Mouse (Mus musculus): Measurements from ENCODE around the gene Hdac4. TPM values are rescaled to one million over a fixed set of nuclear protein-coding genes. Genes with fewer than 3 reads are reported as not detected.

Hdac4 gene
- polyA plus RNA-seq, 1 experiment from 2014 or later: 15.0 TPM

- Histone ChIP-seq H3K4me3 (ENCODE audit: low read depth, low read length) (no peak overlapping the region), H3K27ac (ENCODE audit: low read depth) (no peak overlapping the region), H3K4me2 (ENCODE audit: low read length) (no peak overlapping the region), H3K36me3 (ENCODE audit: control insufficient read depth, insufficient read depth, low read length) (peaks cover 9% of the 10 kb centered on the region; the same call in 1 of the 2 replicates), H3K27me3 (replicated peaks; ENCODE audit: control insufficient read depth, insufficient read depth, low read length) (no peaks in the 10 kb centered on the region), H3K9me3 (ENCODE audit: control insufficient read depth, low read length) (no peaks in the 10 kb centered on the region), H3K9ac (ENCODE audit: low read length) (no peak overlapping the region), H3K4me1 (replicated peaks; ENCODE audit: control insufficient read depth, insufficient read depth, low read length) (no peaks in the 10 kb centered on the region)
- DNase-seq (ENCODE audit: low spot score) (no peak), ATAC-seq (replicated peaks; ENCODE audit: low FRiP score, low TSS enrichment, low read depth) (no peak)
Observed at GRCm38 (mm10) chr1:92015252-92015651, 180.2 kb downstream of the Hdac4 start.

- no peaks in the 10 kb centered on the region for H3K27me3 ChIP-seq (replicated peaks; ENCODE audit: control insufficient read depth, insufficient read depth, low read length)
- no peak overlapping the region for H3K9ac ChIP-seq (ENCODE audit: low read length)
- no peak overlapping the region for H3K27ac ChIP-seq (ENCODE audit: low read depth)
- no peaks in the 10 kb centered on the region for H3K9me3 ChIP-seq (ENCODE audit: control insufficient read depth, low read length)
- peaks cover 9% of the 10 kb centered on the region; the same call in 1 of the 2 replicates for H3K36me3 ChIP-seq (ENCODE audit: control insufficient read depth, insufficient read depth, low read length)
- H3K4me2 ChIP-seq (ENCODE audit: low read length): no peak overlapping the region
- no peak for ATAC-seq (replicated peaks; ENCODE audit: low FRiP score, low TSS enrichment, low read depth)
- H3K4me1 ChIP-seq (replicated peaks; ENCODE audit: control insufficient read depth, insufficient read depth, low read length): no peaks in the 10 kb centered on the region
- DNase-seq (ENCODE audit: low spot score): no peak
- H3K4me3 ChIP-seq (ENCODE audit: low read depth, low read length): no peak overlapping the region
Observed at GRCm38 (mm10) chr1:92014496-92014895, 181.0 kb downstream of the Hdac4 start.

GRCm38 (mm10) chr1:92006666-92007065, 188.8 kb downstream of the Hdac4 start:
- H3K9me3 ChIP-seq (ENCODE audit: control insufficient read depth, low read length): no peaks in the 10 kb centered on the region
- H3K27me3 ChIP-seq (replicated peaks; ENCODE audit: control insufficient read depth, insufficient read depth, low read length): no peaks in the 10 kb centered on the region
- 63% methylated on average over 1 of the region's 1 CpGs for WGBS
- no peak overlapping the region for H3K27ac ChIP-seq (ENCODE audit: low read depth)
- 0 out of 2 replicates have a peak, but pooled peaks cover 9% of the 10 kb centered on the region for H3K36me3 ChIP-seq (ENCODE audit: control insufficient read depth, insufficient read depth, low read length)
- DNase-seq (ENCODE audit: low spot score): no peak
- no peak for ATAC-seq (replicated peaks; ENCODE audit: low FRiP score, low TSS enrichment, low read depth)
- H3K4me1 ChIP-seq (replicated peaks; ENCODE audit: control insufficient read depth, insufficient read depth, low read length): no peaks in the 10 kb centered on the region
- H3K4me2 ChIP-seq (ENCODE audit: low read length): no peak overlapping the region
- H3K4me3 ChIP-seq (ENCODE audit: low read depth, low read length): no peak overlapping the region
- no peak overlapping the region for H3K9ac ChIP-seq (ENCODE audit: low read length)

GRCm38 (mm10) chr1:92005617-92005940, 189.9 kb downstream of the Hdac4 start:
- Histone ChIP-seq H3K4me2 (ENCODE audit: low read length) (no peak overlapping the region), H3K27me3 (replicated peaks; ENCODE audit: control insufficient read depth, insufficient read depth, low read length) (no peaks in the 10 kb centered on the region), H3K9ac (ENCODE audit: low read length) (no peak overlapping the region), H3K4me1 (replicated peaks; ENCODE audit: control insufficient read depth, insufficient read depth, low read length) (no peaks in the 10 kb centered on the region), H3K9me3 (ENCODE audit: control insufficient read depth, low read length) (no peaks in the 10 kb centered on the region), H3K27ac (ENCODE audit: low read depth) (no peak overlapping the region), H3K36me3 (ENCODE audit: control insufficient read depth, insufficient read depth, low read length) (0 out of 2 replicates have a peak, but pooled peaks cover 10% of the 10 kb centered on the region), H3K4me3 (ENCODE audit: low read depth, low read length) (no peak overlapping the region)
- ATAC-seq (replicated peaks; ENCODE audit: low FRiP score, low TSS enrichment, low read depth) (no peak), DNase-seq (ENCODE audit: low spot score) (no peak)
- WGBS: 59% methylated on average over 2 of the region's 2 CpGs

- H3K27ac ChIP-seq (ENCODE audit: low read depth): no peak overlapping the region
- ATAC-seq (replicated peaks; ENCODE audit: low FRiP score, low TSS enrichment, low read depth) (no peak), DNase-seq (ENCODE audit: low spot score) (no peak)
- 54% methylated on average over 8 of the region's 8 CpGs for WGBS
- no peak overlapping the region for H3K4me2 ChIP-seq (ENCODE audit: low read length)
- H3K9ac ChIP-seq (ENCODE audit: low read length): no peak overlapping the region
- no peaks in the 10 kb centered on the region for H3K27me3 ChIP-seq (replicated peaks; ENCODE audit: control insufficient read depth, insufficient read depth, low read length)
- no peaks in the 10 kb centered on the region for H3K4me1 ChIP-seq (replicated peaks; ENCODE audit: control insufficient read depth, insufficient read depth, low read length)
- no peaks in the 10 kb centered on the region for H3K9me3 ChIP-seq (ENCODE audit: control insufficient read depth, low read length)
- H3K4me3 ChIP-seq (ENCODE audit: low read depth, low read length): no peak overlapping the region
- 0 out of 2 replicates have a peak, but pooled peaks cover 10% of the 10 kb centered on the region for H3K36me3 ChIP-seq (ENCODE audit: control insufficient read depth, insufficient read depth, low read length)
Observed at GRCm38 (mm10) chr1:92004906-92005616, 190.4 kb downstream of the Hdac4 start.

- Histone ChIP-seq H3K4me2 (ENCODE audit: low read length) (no peak overlapping the region), H3K27ac (ENCODE audit: low read depth) (no peak overlapping the region), H3K36me3 (ENCODE audit: control insufficient read depth, insufficient read depth, low read length) (0 out of 2 replicates have a peak, but pooled peaks cover 10% of the 10 kb centered on the region), H3K4me1 (replicated peaks; ENCODE audit: control insufficient read depth, insufficient read depth, low read length) (no peaks in the 10 kb centered on the region), H3K9ac (ENCODE audit: low read length) (no peak overlapping the region), H3K4me3 (ENCODE audit: low read depth, low read length) (no peak overlapping the region), H3K27me3 (replicated peaks; ENCODE audit: control insufficient read depth, insufficient read depth, low read length) (no peaks in the 10 kb centered on the region), H3K9me3 (ENCODE audit: control insufficient read depth, low read length) (no peaks in the 10 kb centered on the region)
- 89% methylated on average over 1 of the region's 1 CpGs for WGBS
- ATAC-seq (replicated peaks; ENCODE audit: low FRiP score, low TSS enrichment, low read depth) (no peak), DNase-seq (ENCODE audit: low spot score) (no peak)
Observed at GRCm38 (mm10) chr1:92004122-92004521, 191.4 kb downstream of the Hdac4 start.

GRCm38 (mm10) chr1:92000226-92000625, 195.3 kb downstream of the Hdac4 start:
- 89% methylated on average over 2 of the region's 2 CpGs for WGBS
- no peak for ATAC-seq (replicated peaks; ENCODE audit: low FRiP score, low TSS enrichment, low read depth)

GRCm38 (mm10) chr1:91993658-91994165, 201.8 kb downstream of the Hdac4 start:
- ATAC-seq (replicated peaks; ENCODE audit: low FRiP score, low TSS enrichment, low read depth): no peak

More at GRCm38 (mm10) chr1:92000226-92000625, 195.3 kb downstream of the Hdac4 start:
- DNase-seq (ENCODE audit: low spot score): no peak
- peaks cover 13% of the 10 kb centered on the region; the same call in 1 of the 2 replicates for H3K36me3 ChIP-seq (ENCODE audit: control insufficient read depth, insufficient read depth, low read length)
- H3K9ac ChIP-seq (ENCODE audit: low read length): no peak overlapping the region
- no peak overlapping the region for H3K4me3 ChIP-seq (ENCODE audit: low read depth, low read length)
- H3K27ac ChIP-seq (ENCODE audit: low read depth): no peak overlapping the region
- no peaks in the 10 kb centered on the region for H3K9me3 ChIP-seq (ENCODE audit: control insufficient read depth, low read length)
- H3K4me1 ChIP-seq (replicated peaks; ENCODE audit: control insufficient read depth, insufficient read depth, low read length): no peaks in the 10 kb centered on the region
- H3K4me2 ChIP-seq (ENCODE audit: low read length): no peak overlapping the region
- H3K27me3 ChIP-seq (replicated peaks; ENCODE audit: control insufficient read depth, insufficient read depth, low read length): no peaks in the 10 kb centered on the region

GRCm38 (mm10) chr1:91992652-91993051, 202.8 kb downstream of the Hdac4 start:
- no peak overlapping the region for H3K4me2 ChIP-seq (ENCODE audit: low read length)
- H3K4me3 ChIP-seq (ENCODE audit: low read depth, low read length): no peak overlapping the region
- no peak for DNase-seq (ENCODE audit: low spot score)
- peaks cover 39% of the 10 kb centered on the region for H3K36me3 ChIP-seq (ENCODE audit: control insufficient read depth, insufficient read depth, low read length)
- no peaks in the 10 kb centered on the region for H3K4me1 ChIP-seq (replicated peaks; ENCODE audit: control insufficient read depth, insufficient read depth, low read length)
- no peaks in the 10 kb centered on the region for H3K9me3 ChIP-seq (ENCODE audit: control insufficient read depth, low read length)
- ATAC-seq (replicated peaks; ENCODE audit: low FRiP score, low TSS enrichment, low read depth): no peak
- H3K27me3 ChIP-seq (replicated peaks; ENCODE audit: control insufficient read depth, insufficient read depth, low read length): no peaks in the 10 kb centered on the region
- no peak overlapping the region for H3K27ac ChIP-seq (ENCODE audit: low read depth)
- 83% methylated on average over 3 of the region's 3 CpGs for WGBS
- H3K9ac ChIP-seq (ENCODE audit: low read length): no peak overlapping the region

More at GRCm38 (mm10) chr1:91993658-91994165, 201.8 kb downstream of the Hdac4 start:
- H3K27ac ChIP-seq (ENCODE audit: low read depth): no peak overlapping the region
- WGBS: 87% methylated on average over 9 of the region's 9 CpGs
- no peak overlapping the region for H3K4me2 ChIP-seq (ENCODE audit: low read length)
- DNase-seq (ENCODE audit: low spot score): no peak
- no peaks in the 10 kb centered on the region for H3K9me3 ChIP-seq (ENCODE audit: control insufficient read depth, low read length)
- H3K36me3 ChIP-seq (ENCODE audit: control insufficient read depth, insufficient read depth, low read length): peaks cover 38% of the 10 kb centered on the region
- no peak overlapping the region for H3K4me3 ChIP-seq (ENCODE audit: low read depth, low read length)
- H3K9ac ChIP-seq (ENCODE audit: low read length): no peak overlapping the region
- H3K27me3 ChIP-seq (replicated peaks; ENCODE audit: control insufficient read depth, insufficient read depth, low read length): no peaks in the 10 kb centered on the region
- H3K4me1 ChIP-seq (replicated peaks; ENCODE audit: control insufficient read depth, insufficient read depth, low read length): no peaks in the 10 kb centered on the region
